Mouse (Mus musculus): Measurements from ENCODE around the gene Rpl12.

The Rpl12 gene

DNA sequence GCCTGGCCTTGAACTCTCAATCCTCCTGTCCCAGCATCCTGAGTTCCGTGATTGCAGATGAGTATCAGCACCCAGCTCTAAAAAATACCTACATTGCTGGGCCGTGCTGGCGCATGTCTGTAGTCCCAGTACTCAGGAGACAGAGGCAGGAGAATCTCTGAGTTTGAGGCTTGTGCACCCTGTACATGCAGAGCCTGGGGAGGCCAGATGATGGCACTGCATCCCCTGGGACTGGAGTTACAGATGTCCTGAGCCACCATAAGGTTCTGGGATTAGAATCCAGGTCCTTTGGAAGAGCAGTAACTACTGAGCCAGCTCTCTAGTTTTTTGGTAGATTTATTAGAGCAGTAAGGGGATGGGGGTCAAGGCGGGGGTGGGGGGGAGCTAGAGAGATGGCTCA lies 20.9 kb upstream of the Rpl12 start:
- DNase-seq (ENCODE audit: low spot score in 2 of 2): no peak

DNA sequence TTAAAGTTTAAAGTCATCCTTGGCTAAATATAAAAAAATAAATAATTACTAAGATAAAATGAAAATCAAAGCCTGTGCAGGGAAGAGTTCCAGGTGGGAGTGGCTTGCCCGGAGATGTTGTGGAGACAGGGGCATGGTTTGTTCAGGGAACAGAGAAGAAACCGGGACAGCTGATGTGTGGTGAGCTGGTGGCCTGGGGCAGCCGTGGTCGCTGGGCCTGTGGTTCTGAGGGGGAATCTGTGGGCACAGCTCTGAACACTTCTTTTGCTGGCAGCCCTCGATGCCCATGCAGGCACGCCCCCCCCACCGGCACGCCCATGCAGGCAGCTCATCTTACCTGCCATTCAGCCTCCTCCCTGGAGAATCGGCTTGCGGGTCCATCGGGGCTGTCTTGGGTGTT lies 13.9 kb upstream of the Rpl12 start:
- no peak for DNase-seq (ENCODE audit: low spot score in 2 of 2)

DNA sequence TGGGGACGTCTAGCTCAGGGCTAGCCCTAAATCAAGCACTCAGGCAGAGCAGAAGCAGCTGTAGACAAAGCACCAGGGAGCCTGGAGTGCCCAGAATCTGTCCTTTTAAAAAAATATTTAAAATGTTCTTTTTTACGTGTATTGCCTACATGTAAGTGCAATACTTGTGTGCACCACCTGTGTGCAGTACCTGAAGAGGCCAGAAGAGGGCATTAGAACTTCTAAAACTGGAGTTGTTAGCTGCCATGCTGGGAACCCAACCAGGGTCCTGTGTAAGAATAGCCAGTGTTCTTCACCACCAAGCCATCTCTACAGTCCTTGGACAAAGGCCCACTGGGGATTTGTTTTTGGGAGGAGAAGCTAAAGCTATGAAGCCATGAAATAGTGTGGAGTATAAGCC lies 6.8 kb upstream of the Rpl12 start:
- DNase-seq (ENCODE audit: low spot score in 2 of 2): no peak

- no peak for DNase-seq (ENCODE audit: low spot score in 2 of 2)
Measured at GRCm38 (mm10) chr2:32957344-32957743, 4.0 kb upstream of the Rpl12 start.

- DNase-seq (ENCODE audit: low spot score in 2 of 2): no peak
Measured at GRCm38 (mm10) chr2:32960273-32960672, 1.1 kb upstream of the Rpl12 start.

DNA sequence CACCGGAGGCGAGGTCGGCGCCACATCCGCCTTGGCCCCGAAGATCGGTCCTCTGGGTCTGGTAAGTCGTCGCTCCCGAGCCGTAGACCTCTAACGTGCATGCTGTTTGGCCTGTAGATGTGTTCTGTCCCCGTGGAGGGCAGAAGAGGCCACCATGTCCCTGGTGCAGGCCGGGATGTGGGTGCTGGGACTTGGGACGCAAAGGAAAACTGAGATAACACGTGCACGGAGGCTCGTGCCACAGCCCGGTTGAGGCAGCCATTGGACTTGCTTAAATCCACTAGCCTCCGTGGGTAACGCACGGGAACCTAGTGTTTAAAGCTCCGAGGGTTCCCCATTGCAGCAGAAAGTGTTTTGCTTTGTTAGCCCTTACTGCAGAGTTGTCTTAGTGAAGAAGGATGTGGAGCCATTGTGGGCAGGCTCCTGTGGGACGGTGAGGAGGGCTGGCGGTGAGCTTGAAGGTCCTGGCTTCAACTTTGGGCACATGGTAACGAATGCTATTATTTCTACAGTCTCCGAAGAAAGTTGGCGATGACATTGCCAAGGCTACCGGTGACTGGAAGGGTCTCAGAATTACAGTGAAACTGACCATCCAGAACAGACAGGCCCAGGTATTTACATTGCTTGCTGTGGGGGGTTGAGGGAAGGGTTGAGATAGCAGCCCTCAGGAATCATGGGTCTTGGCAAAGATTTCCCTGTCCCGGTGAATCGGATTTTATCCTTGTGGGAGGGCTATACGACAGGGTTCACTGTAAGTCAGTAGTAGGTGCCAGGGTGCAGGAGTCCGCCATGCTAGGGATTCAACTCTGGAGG lies 909 bp downstream of the Rpl12 start:
- no peak for DNase-seq (ENCODE audit: low spot score in 2 of 2)

DNA sequence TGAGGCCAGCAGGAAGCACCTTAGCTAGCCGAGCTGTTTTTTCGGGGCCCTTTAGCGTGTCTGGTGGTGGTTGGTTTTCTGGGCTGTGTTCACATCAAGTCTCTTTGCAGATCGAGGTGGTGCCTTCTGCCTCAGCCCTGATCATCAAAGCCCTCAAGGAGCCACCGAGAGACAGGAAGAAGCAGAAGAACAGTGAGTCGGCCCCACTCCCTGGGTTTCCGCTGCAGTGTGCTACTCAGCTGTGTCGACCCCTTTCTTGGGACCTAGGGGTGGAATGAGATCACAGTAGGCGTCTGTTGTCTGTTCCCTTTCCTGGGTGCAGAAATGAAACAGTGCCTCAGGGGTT lies 1.5 kb downstream of the Rpl12 start:
- DNase-seq (ENCODE audit: low spot score in 2 of 2): no peak

- no peak for DNase-seq (ENCODE audit: low spot score in 2 of 2)
Measured at GRCm38 (mm10) chr2:32963544-32963943, 2.2 kb downstream of the Rpl12 start.

- DNase-seq (ENCODE audit: low spot score in 2 of 2): no peak
Measured at GRCm38 (mm10) chr2:32963981-32964380, 2.6 kb downstream of the Rpl12 start.

DNA sequence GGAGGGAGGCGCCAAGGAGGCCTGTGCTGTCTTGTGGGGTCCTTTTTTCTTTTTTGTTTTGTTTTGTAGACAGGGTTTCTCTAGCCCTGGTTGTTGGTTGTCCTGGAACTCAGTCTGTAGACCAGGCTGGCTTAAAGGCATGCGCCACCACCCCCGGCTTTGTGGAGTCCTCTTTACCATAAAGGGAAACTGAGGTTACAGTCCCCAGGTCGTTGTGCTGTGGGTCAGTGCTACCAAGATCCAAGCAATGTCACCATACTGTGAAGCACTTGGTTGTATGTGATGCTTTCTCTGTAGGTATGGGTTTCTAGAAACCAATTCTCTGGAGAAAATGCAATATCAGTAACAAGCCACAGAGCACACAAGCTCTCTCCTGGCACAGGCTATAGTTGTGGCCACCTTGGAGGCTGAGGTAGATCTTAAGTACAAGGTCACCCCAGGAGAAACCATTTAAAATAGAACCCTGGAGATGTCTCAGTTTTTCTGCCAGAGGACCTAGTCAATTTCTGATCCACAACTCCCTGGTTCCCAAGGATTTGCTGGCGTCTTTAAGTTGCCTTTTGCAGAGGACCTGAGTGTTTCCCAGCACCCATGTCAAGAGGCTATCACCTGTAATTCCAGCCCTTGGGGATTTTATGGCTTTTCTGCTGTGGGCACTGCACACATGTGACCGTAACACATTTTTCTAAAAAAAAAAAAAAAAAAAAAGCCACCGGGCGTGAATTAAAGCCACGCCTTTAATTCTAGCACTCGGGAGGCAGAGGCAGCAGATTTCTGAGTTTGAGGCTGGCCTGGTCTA lies 3.5 kb downstream of the Rpl12 start:
- DNase-seq (ENCODE audit: low spot score in 2 of 2): no peak

- no peak for DNase-seq (ENCODE audit: low spot score in 2 of 2)
Measured at GRCm38 (mm10) chr2:32965511-32966183, 4.3 kb downstream of the Rpl12 start.

DNA sequence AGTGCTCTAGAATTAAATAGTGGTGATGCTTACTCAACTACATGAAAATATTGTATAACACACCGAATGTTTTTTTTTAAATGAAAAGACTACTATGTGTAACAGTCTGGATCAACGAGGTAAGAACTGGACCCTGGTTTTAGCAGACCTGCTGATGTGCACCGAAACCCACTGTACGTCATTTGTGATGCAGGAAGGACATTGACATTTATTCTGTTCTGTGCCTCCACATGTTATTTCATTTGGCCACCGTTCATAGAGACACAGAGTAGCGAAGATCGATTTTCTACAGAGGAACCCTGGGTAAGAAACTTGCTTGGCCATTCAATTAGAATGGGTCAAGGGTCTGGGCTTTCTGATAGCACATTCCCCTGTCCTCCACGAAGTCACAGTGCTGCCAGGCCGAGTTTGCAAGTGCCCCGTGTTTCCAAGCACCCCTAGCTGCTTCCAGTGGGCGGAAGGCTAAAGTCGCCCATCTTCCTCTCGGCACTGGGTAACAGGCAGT lies 4.9 kb downstream of the Rpl12 start:
- no peak for DNase-seq (ENCODE audit: low spot score in 2 of 2)

DNA sequence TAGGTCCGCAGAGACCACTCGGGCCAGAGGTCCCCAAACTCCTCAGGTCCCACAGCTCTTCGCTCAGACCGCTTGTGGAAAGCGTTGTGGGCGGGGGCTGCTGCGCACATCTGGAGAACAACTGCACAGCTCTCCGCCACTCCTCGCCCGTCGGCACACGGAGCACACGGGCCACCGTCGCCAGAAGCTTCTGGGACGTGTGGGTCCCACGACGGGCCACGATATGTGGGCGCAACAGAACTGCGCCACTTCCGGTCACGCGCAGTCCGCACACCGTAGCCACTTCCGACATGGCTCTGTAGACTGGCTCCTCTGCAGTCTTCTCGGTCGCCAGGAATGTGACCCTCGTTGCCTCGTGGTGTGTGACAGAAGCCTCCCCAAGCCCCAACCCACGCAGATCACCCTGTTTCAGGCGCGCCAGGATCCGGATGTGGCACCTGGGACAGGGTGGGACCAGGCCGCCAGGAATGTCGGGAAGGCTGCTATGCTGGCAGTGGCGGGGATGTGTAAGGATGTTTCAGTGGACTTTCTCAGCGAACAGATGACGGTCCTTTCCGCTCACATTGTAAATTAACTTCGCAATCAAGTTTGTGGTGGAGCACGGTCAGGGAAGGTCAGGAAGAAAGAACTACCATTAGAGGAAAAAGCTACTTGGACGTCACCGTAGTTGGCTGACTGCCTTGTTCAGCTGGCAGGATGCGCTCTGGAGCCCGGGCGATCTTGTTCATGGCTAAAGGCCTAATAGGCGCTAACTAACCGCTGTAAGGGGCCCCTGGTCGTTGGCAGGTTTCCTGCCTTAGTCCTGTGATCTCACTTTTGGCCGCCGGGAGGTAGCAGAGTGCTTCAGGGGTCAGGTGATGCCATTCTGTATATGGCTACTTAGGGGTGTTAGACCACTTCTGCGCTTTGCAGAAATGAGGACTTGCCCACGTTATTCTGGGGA lies 5.6 kb downstream of the Rpl12 start:
- peak; percentile 85 to 86 for DNase-seq (ENCODE audit: low spot score in 2 of 2)

GRCm38 (mm10) chr2:32968024-32968614 lies 6.8 kb downstream of the Rpl12 start:
- DNase-seq (ENCODE audit: low spot score in 2 of 2): no peak

DNA sequence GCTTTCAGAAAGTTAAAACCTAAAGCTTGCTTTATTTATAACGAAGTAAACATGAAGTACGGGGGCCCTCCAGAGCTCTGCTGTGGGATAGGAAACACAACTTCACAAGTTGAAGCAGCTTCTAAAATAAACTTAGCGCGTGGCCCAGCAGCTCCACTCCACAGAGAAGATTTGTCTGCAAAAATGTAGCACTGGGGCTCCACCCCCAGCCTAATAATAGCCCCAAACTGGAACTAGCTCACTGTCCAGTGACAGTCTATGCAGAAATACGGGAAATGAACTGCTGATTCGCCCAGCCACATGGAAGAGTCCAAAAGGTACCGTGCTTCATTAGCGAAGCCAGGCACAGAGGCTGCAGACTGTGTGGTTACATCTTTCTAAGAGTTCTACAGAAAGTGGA lies 8.0 kb downstream of the Rpl12 start:
- no peak for DNase-seq (ENCODE audit: low spot score in 2 of 2)

- DNase-seq (ENCODE audit: low spot score in 2 of 2): no peak
Measured at GRCm38 (mm10) chr2:32971235-32971634, 9.9 kb downstream of the Rpl12 start.

DNA sequence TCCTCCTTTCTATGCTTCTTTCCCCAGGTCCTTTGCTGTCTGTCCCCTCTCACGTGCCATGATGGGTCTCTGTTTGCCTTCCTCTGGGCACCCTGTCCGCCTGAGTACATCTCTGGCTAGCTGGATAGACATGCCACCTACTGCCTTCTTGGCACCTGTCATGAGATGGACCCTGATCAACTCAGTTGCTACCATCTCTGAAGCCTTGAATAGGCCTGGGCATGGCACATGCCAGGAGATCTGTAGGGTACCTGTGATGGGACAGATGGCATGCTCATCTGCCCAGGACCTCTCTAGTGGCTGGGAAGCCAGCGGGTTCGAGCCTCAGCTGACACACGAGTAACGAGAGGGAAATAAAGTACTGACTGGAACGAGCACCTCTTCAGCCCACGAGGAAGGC lies 12.9 kb downstream of the Rpl12 start:
- no peak for DNase-seq (ENCODE audit: low spot score in 2 of 2)

DNA sequence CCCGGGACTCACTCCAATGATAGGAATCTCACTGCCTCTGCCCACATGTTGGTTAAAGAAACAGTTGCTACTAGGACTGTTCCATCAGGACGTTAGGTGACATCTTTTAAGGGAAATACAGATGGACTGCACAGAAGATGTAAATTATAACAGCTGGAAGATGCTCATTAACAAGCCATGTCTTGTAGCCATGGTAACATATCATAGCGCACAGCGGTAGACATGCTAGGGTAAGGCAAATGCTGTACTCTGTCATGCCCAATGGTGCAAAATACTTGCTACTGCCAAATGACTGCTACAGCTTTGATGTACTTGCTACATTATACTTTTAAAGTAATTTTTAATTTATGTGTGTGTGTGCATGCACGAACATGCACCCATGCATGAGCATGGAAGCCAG lies 15.8 kb downstream of the Rpl12 start:
- DNase-seq (ENCODE audit: low spot score in 2 of 2): no peak

DNA sequence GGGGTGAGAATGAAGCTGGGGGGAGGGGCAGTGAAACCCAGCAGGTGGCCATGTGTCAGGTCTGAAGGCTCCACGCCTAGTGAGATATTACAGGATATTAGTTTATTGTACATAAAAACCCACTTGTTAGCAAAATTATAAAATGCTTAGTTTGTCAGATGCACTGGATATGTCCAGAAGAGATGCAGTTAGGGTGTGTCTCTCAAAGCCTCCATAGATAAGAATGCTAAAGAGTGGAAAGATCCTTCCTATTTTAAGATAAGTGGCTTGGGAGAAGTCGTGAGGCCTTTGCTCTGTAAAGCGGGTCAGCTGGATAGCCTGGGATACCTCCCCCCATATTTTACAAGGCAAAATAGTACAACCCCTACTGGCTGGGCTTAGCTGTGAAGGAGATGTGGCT lies 17.3 kb downstream of the Rpl12 start:
- no peak for DNase-seq (ENCODE audit: low spot score in 2 of 2)

GRCm38 (mm10) chr2:32979675-32980074 lies 18.3 kb downstream of the Rpl12 start:
- no peak for DNase-seq (ENCODE audit: low spot score in 2 of 2)

DNA sequence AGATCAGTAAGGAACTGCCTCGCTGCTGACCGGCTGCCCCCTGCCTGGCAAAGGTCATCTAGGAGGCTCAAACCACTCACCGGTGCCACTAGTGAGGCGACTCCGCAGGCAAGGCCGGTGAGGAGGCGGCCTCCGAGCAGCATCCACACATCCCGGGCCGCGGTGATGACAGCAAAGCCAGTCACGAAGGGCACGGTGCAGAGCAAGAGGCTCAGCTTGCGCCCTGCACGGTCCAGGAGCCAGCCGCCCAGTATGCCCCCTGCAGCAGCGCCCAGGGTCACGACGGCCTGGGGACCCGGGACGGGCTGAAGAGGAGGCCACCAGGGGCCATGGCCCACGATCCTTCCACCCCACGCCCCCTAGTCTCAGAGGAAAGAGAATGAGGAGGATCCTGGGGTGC lies 19.9 kb downstream of the Rpl12 start:
- DNase-seq (ENCODE audit: low spot score in 2 of 2): no peak
